Mouse (Mus musculus) G1E (cell line): ENCODE results near the gene Mmrn2.
"Not testable (repeated sequence)": the region's sequence is repeated elsewhere in the genome, so short reads cannot be mapped to it uniquely, and the experiment has no call there.

Experiments used
- CTCF ChIP-seq: IDR thresholded peaks from 2 replicates; pipeline ENCODE4 v1.5.1; 2012; ENCODE audit warnings: low read depth, low read length, inconsistent platforms, mixed read lengths
- TAL1 ChIP-seq: conservative IDR thresholded peaks from 2 replicates; pipeline ENCODE4 v1.6.1; 2012; ENCODE audit warnings: low read depth, low read length, inconsistent platforms, mixed read lengths

DNA sequence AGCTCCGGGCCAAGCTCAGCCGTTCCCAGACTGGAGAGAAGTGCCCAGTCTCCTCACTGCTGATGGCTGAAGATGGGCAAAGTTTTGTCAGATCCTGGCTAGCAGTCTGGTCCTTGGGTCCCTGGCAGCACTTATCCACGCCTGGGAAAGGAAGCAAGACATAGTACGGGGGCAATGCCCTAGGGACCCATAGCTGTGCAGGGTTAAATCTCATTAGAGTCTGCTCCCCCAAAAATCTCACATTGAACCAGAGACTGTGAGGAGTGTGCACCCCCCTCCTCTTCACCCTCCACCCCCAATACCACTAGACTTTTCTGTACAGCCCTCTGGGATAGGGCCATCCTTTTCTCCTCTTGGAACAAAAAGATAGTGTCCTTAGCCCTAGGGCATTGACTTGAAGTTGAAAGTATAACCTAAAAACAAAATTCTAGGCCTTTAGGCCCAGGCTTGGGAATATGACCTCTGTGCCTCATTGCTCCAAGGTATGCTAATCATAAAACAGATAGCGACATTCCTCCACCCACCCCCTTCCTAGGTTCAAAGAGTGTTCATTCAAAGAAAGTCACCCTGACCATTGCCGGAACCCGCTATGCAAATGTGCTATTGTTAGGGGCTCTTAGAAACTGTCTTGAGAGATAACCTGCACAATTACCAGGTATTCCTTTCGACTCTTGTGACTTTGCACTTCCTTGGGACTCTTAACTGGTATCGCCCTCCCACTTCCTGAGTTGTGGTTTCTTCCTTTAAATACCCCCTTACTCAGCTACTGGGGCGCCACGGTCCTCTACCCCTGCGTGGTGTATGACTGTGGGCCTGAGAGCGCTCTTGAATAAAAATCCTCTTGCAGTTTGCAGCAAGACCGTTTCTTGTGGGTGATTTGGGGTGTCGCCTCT lies 10.8 kb upstream of the Mmrn2 start:
- not testable (repeated sequence) for TF ChIP-seq TAL1, CTCF
